Mouse (Mus musculus) spleen, embryonic (tissue): ENCODE results near the gene Hira.
"Not testable (repeated sequence)": the region's sequence is repeated elsewhere in the genome, so short reads cannot be mapped to it uniquely, and the experiment has no call there.

Experiments used
- CTCF ChIA-PET: fragments of 350-600 bp; sonication (Branson Sonifier 250); formaldehyde crosslinking; loops from one replicate; lab custom pipeline; 2022; lab: Charles Lee

Gene Hira

DNA sequence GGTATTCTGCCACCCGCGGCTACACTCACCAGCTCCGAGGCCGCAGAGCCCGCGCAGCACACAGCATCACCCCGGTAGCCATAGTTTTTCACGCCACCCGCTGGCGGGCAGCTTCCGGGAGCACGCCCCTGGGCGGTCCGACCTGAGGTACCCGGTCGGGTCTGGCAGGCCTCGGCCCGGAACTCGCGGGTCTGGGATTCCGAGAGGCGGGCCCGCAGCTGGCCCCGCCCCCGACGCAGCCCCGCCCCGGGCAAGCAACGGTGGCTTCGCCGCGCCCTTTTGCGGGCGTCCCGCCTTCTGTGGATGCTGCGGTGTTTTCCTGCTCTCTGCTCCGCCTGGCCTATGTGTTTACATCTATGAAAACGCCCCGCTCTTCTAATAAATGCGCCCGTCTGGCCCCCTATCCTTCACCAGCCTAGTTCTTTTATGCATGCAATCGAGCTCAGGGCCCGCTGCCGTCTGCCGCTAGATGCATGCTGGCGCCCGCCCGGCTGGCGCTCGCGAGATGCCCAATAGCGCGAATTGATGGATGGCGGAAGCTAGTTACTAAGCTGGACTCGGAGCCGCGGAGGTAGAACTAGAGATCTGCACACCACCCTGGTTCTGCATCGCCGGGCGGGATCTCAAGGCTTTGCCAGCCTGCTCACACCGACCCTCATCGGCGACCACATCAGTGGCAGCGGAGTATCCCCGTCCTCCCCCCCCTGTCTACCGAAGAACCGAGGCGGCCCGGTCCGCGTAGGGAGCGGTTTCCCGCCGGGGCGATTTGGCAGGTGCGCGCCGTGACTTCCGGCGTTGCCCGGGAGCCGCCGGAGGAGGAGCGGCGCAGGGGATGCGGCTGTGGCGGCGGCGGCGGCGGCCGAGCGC is at the start of gene Hira, which contains the start of gene Mrpl40:
Hira (plus strand) TSS at position 596 of the 867 bp plus-strand sequence.
Mrpl40 (minus strand) TSS at position 421 of the 867 bp plus-strand sequence.
- CTCF ChIA-PET: interaction anchor here (0.6 to 1.7 kb wide), 3 partner anchors 16 to 891 kb away, joined by 3 to 5 read pairs (median 3); partner anchors contain the start of genes Cdc45 and Ufd1

DNA sequence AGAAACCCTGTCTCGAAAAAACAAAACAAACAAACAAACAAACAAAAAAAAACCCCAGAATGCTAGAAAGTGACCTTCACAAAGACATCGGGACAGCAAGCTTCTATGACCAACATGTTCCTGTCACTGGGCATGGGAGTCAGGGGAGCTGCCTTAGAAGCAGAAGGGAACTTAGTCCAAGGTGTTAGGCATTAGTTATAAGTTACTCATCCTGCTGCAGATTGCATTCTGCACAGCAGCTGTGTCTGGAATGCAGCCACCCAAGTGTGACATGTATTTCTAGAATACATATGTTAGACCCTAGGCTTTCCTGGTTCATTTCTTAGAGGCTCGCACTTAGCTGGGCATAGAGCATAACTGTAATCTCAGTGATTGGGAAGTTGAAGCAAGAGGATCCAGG is 48.2 kb upstream of the Hira start:
- CTCF ChIA-PET: no interaction called here

DNA sequence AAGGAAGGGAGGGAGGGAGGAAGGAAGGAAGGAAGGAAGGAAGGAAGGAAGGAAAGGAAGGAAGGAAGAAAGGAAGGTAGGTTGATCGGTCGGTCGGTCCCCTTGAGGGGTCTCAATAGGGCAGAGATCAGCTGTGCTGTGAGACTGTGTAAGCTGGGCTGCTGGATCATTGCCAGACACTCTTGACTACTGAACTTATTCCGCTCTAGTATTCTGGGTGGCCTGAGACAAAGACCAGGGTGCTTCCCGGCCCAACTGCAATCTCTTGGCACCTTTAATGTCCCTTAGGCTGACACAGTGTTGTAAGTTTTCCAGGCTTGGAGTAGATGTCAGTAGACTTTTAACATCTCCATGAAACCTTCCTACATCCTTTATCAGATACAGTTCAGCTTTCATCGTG is 47.7 kb upstream of the Hira start:
- CTCF ChIA-PET: no interaction called here

DNA sequence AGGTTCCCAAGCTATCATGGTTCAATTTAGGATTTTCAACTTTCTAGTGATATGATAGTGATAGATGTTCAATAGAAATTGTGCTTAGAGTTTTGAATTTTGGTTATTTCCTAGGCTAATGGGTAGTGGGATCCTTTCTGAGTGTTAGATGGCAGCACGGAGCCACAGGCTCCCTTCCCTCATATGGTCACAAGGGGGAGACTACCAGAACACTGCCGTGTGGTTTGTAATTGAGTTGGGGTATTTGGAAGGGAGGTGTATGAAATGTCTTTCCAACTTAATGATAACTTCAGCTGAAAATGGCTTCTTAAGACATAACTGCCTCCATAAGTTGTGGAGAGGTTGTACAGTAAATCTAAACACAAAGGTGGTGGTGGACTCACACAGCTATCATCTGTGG is 43.4 kb upstream of the Hira start:
- CTCF ChIA-PET: no interaction called here

DNA sequence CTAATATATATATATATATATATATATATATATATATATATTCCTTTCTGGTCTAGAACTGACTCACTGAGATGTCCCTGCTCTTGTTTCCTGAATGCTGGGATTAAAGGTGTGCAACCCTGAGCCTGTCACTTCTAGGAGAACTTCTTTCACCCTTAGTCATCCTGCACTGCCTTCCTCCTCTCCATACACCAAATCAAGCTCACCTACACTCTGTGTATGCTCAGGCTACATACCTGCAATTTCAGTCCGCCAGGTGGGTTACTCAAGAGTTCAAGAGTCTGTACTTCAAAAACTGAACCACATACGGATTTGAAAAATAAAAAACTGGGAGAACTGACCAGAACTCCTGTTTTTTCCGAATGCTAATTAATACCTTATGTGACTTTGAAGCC is 40.8 kb upstream of the Hira start:
- CTCF ChIA-PET: interaction anchor here (0.5 kb wide), 1 partner anchor 1322 kb away, joined by 7 read pairs; no protein-coding TSS in a partner anchor

DNA sequence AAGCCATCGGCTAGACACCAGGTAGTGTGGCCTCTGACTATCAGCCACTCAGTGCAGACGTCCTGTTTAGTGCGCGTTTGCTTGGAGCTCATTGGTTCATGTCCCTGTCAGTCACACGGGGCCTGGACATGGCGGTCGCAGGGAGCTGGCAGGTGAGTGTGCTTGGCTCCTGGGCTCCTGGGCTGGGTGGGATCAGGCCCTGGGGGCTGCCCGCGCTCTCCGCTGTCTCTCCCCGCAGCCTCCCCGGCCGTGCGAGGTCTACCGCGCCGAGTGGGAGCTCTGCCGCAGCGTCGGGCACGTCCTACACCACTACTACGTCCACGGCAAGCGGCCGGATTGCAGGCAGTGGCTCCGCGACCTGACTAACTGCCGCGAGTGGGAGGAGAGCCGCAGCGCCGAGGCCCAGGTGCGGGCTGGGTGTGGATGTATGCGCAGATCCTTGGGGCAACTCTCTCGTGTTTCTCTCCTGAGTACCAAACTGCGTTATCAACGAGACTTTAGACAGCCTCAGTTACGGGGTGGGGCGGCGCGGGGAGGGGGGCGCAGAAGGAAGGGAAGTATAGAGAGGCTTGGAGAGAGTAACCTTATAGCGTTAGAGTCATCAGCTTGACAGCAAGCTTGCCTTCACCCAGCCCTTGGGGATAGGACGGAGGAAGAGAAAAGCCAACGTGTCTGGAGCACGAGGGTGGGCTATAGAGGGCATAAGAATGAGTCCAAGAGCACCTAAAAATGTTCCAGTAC is 40.2 kb upstream of the Hira start, which contains the start of the genes 2510002D24Rik and Gm28539:
2510002D24Rik (plus strand) TSS at position 111 of the 741 bp plus-strand sequence.
Gm28539 (plus strand) TSS at position 117 of the 741 bp plus-strand sequence.
- CTCF ChIA-PET: interaction anchor here (0.6 kb wide), 1 partner anchor 29 kb away, joined by 3 read pairs; no protein-coding TSS in a partner anchor

DNA sequence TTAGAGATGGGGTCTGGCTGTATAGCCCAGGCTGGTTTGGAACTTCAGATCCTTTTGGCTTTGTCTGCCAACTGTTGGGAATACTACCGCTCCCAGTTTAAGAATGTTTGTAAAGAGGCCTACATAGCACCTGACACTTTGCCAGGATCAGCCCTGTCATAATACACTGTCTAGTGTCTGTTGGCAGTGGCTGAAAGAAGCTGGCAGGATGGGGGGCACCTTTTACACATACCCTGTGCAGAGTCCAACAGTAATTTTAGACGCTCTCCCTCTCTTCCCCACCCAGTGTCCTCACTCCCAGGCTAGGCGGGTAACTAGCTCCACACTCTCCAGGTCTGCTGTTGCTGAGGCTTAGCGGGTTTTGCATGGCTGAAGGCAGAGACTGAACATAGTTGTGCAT is 38.5 kb upstream of the Hira start:
- CTCF ChIA-PET: no interaction called here

DNA sequence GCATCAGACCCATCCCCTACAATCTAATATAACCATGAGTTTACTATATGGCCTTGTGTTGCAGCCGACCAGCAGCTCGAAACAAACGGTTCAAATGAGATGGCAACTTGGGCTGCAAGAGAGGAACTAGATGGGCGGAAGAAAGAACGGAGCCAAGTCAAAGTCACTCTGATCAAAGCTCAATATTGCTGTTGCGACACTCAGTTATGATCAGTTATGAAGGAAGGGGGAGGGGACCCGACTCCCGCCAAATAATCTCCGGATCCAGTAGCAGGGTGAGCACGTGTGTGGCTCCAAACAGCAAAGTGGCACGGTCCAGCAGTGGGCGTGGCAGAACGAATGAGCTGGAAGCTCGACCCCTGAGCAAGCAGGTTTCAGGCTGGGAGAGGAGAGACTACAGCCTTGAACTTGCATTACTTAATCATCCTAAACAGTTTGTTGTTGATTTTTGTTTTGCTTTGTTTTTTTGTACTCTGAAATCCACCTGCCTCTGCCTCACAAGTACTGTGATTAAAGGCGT is 30.5 kb upstream of the Hira start:
- CTCF ChIA-PET: no interaction called here

DNA sequence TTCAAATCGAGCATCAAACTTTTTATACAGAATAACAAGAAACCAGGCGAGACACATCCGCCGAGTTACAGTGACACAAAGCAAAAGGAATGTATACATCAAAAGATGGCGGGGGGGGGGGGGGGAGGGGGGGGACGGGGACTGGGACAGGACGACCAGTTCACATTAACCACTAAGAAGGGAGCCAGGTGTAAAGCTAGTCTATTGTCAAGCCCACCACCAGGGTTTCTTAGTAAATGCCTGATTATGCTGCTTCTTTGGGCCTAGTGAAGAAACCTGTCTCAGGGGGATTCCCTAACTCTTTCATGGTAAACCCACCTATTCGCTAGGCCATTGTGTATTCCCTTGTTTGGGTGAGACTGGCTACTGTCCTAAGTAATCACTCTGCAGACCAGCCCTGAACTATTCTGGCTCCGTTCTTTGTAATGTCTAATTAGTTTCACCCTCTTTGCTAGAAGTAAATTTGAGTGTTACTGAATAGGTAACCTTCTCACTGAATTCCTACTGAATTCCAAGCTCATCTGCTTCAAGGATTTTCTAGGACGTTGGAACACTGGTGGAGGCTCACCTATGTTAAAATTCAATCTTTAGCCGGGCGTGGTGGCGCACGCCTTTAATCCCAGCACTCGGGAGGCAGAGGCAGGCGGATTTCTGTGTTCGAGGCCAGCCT is 27.2 kb upstream of the Hira start:
- CTCF ChIA-PET: not testable (repeated sequence)

DNA sequence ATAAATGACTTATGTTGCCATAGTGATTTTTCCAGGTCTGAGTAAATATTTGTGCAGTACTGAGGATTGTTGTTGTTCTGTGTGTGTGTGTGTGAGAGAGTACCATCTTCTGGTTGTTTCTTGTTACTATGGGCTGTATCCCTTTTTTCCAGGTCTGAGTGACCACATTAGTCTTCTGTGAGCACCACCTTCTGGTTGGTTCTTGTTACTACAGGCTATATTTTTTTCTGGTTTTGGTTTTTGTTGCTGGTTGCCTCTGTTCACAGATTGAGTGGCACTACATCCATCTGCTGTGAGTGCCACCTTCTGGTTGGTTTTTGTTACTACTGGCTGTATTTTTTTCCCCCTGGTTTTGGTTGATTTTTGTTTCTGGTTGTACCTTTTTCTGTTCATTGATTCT is 18.3 kb upstream of the Hira start:
- CTCF ChIA-PET: no interaction called here

DNA sequence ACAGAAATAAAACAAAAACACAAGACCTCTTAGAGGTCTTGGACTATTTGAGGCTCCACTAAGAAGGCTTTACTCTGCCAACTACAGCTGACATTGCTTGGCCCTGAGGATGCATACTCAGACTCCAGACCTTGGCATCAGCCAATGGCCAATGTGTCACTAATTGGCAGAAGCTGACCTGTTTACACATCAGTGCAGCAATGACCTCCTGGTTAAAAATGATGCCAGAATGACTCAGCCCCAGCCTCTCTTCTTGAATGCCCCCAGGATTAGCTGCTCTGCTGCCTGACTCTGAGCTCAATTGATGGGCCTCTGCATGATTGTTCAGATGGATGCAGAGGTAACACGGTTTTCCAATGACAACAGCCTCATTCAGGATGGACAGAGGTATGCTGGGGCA is 16.7 kb upstream of the Hira start:
- CTCF ChIA-PET: no interaction called here

DNA sequence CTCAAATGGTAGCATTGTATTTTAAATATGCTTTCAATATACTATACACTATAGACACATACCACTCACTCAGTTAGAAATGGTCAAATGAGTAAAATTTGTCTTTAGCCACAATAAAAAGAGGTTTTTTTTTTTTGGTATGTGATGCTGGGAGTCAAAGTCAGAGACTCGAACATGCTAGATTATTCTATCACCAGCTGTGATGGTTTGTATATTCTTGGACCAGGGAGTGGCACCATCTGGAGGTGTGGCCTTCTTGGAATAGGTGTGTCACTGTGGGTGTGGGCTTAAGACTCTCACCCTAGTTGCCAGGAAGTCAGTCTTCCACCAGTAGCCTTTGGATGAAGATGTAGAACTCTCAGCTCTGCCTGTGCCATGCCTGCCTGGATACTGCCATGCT is 6.3 kb upstream of the Hira start:
- CTCF ChIA-PET: interaction anchor here (0.6 kb wide), 1 partner anchor 25 kb away, joined by 3 read pairs; no protein-coding TSS in a partner anchor

DNA sequence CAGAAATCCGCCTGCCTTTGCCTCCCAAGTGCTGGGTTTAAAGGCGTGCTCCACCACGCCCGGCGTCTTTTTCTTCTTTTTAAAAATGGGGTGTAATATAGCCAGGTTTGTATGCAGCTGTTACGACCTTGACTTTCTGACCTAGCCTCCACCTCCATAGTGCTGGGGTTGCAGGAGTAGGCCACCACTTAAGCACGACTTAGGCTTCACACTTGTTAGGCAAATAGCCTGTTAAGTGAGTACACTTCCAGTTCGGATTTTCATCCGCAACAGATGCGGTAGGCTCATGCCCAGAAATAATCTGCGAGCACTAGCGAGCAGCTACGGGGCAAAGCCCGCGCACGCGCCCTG is 771 bp upstream of the Hira start:
- CTCF ChIA-PET: interaction anchor here (1.5 to 1.7 kb wide), 2 partner anchors 17 to 64 kb away, joined by 3 to 5 read pairs; partner anchors contain the start of genes Cdc45 and Ufd1

DNA sequence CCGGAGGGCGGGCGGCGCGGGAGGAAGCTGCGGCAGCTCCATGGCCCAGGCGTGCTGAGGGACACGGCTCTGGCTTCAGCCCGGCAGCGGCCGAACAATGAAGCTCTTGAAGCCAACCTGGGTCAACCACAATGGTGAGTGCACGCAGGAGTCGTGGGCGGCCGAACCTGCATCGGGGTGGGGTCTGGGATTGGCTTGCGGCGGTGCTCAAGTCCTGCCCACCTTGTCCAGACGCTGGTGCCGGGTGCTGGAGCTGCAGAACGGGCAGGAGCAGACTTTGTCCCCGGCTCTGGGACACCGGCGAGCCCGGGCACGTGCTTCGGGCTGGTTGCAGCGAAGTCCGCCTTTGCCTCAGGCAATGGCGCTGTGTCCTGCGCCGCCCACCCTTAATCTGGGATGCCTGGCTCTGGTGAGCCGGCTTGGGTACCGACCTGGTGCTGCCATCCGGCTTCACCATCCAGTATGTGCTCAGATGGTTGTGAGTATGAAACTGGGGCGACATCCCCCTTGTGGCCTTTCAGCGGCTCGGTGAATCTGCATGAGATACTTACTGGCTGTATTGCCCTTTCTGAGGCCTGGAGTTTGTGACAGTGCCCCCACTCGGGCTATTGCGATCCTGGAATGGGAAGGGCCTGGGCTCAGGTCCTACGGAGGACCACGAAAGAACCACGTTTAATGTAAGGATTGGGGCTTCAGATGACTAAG is 701 bp downstream of the Hira start:
- CTCF ChIA-PET: no interaction called here

DNA sequence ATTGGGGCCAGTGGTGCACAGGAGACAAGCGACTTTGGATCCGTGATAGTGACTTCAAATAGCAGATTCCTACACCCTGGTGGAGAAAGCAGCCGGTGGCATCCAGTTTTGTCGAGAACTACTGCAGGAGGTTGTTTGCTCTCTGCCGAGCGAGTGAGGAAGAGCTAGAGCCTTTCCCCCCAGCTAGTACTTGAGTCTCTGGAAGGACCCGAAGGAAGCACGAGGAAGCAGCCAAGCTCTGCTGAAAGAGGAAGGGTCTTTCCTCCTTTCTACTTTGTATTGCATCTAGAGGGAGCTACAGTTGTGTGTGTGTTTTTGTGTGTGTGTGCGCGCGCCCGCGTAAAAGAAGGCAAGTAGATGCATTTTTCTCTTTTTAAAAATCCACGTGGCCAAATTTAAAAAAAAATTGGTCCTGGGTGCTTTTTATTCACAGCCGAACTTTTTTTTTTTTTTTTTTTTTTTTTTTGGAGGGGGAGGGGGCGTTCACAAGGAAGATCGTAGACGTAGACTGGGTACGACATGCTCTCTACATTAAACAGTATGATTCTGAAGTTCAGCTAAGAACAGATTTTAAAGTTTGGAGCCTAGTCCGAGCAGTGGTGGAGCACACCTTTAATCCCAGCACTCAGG is 1.4 kb downstream of the Hira start:
- CTCF ChIA-PET: no interaction called here

DNA sequence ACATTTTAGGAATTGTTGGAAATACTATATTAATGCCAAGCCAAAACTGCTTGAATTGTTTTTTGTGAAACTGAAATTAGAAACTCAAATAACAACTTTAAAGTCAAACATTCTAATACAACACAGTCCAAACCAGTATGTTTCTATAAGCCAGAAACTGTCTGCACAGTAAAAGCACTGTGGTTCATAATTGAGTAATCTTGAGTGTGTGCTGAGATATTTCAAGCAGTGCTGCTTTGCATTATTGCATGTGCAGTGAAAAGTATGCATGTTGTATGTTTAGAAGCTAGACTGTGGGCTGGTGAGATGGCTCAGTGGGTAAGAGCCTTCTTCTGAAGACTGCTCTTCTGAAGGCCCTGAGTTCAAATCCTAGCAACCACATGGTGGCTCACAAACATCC is 7.2 kb downstream of the Hira start:
- CTCF ChIA-PET: no interaction called here

DNA sequence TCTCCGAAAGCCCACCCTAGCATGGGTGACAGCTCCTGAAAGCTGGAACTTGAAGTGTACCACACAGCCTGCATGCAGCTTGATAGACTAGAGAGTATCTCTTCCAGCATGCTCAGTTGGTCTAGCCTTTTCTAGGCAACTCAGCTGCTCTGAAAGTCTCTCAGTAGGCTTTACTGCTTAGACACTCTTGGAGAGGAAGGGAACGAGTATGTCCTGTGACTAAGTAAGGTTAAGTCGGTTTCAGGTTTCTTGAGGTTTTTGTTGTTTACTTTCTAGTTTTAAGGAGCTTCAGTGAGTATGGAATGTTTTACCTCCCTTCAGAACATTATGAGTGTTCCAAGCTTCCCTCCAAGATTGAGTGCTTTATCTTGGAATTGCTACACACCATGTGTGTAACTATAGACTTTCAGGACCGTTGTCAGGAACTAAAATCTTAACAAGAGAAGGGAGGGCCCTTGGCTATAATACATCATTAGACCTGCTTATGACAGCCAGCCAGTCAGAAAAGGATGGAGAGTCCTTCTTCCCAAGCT is 17.1 kb downstream of the Hira start:
- CTCF ChIA-PET: interaction anchor here (0.6 kb wide), 1 partner anchor 786 kb away, joined by 4 read pairs; no protein-coding TSS in a partner anchor

DNA sequence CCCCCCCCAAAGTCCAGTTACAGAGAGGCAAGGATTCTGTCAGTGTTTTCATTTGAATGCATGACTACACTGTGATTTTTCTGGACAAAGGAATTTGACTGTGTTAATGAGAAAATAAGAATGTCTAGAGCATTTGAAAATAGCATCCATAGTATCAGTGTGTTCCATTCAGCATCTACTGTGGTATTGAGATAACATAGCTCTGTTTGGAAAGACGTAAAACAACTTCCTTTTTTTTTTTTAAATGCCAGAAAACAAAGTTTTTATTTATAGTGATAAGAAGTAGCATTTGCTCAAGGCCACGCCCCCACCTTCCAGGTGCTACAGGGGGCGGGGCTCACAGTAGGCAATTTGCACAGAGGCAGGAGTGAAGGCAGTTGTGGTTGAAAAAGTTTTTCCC is 18.4 kb downstream of the Hira start:
- CTCF ChIA-PET: interaction anchor here (0.6 kb wide), 1 partner anchor 25 kb away, joined by 3 read pairs; no protein-coding TSS in a partner anchor

DNA sequence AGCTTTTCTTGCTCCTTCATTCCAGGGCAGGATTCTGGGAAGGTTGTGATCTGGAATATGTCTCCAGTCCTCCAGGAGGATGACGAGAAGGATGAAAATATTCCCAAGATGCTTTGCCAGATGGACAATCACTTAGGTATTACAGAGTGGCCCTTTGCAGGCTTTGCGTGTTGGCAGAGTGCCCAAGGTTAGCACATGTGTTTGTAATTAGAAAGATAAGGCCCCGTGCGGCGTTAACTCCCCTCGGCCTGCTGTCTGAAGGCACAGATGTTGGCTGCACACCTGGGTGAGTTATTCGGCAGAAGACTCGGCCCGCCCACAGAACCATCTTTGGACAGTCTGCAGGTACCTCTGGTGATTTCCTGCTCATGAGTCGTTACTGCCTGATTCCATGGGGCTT is 19.6 kb downstream of the Hira start:
- CTCF ChIA-PET: no interaction called here

DNA sequence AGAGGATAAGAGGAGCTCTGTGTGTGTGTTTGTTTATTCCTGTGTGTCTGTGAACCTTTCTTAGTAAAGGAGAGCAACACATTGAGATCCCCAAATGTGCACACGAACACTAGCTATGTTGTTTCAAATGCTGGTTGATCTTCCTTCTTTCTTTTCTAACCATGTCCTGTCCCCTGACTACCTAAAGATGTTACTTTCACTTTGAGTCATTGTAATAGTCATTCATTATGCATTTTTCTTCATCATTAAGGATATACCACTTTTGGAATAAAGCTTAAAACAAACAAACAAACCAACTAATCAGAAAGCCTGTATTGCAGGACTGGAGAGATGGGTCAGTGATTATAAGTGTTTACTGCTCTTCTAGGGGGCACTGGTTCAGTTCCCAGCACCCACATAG is 28.8 kb downstream of the Hira start:
- CTCF ChIA-PET: no interaction called here
